Comparison of ENCODE assay signal across 8 mouse cellular contexts in genomic region chr16:13780353-13781036, GRCm38 (mm10). TPM values are rescaled to one million over a fixed set of nuclear protein-coding genes. Genes with fewer than 3 reads are reported as not detected.
DNase-seq lines count a peak whose midpoint lies in the region; ATAC-seq and TF ChIP-seq lines count a peak whose summit lies in the region.

TSS of gene Rrn3 (plus strand) at chr16:13780708.

- H3K4me3 ChIP-seq in hindbrain, embryonic 10.5 days = peak within 1 kb of the TSS; percentile 87
- peak within 1 kb of the TSS; percentile 84 for H3K4me3 ChIP-seq in lung, postnatal 0 days (ENCODE audit: low read depth, low read length)

- peak within 1 kb of the TSS; percentile 95 for H3K9ac ChIP-seq in lung, postnatal 0 days (replicated peaks; ENCODE audit: low read depth)

- DNase-seq in MN1 (ENCODE audit: low spot score) = peak; percentile 92
- DNase-seq in cerebellum, adult 9-10 months = peak; percentile 85
- DNase-seq in hindbrain, embryonic 10.5 days (ENCODE audit: low spot score) = peak; percentile 89
- peak; percentile 93 for DNase-seq in layer of hippocampus, adult 9-11 months
- peak; percentile 95 for DNase-seq in lung, postnatal 0 days (ENCODE audit: low spot score)
- DNase-seq in ovary, postnatal 14 days (ENCODE audit: low spot score) = peak; percentile 73
- peak; percentile 89 for DNase-seq in thymus, postnatal 14 days

- ATAC-seq in frontal cortex, adult (ENCODE audit: low TSS enrichment) = peak; percentile 99
- peak; percentile 100 for ATAC-seq in lung, postnatal 0 days

- H3K36me3 ChIP-seq in hindbrain, embryonic 10.5 days = peaks cover 36% of the 10 kb centered on the region
- 0 out of 2 replicates have a peak, but pooled peaks cover 8% of the 10 kb centered on the region for H3K36me3 ChIP-seq in lung, postnatal 0 days (ENCODE audit: insufficient read depth, low read length)

- H3K27ac ChIP-seq in hindbrain, embryonic 10.5 days = peak within 1 kb of the TSS; percentile 95
- peak within 1 kb of the TSS; percentile 90 for H3K27ac ChIP-seq in lung, postnatal 0 days (ENCODE audit: low read length)

- TF ChIP-seq CTCF in lung, postnatal 0 days (IDR thresholded peaks at IDR 0.05) = peak; percentile 17; the same call in 1 of the 2 replicates

- TF ChIP-seq EP300 in lung, postnatal 0 days (IDR thresholded peaks at IDR 0.05) = peak; percentile 35; the same call in 1 of the 2 replicates

- no peaks in the 10 kb centered on the region for H3K27me3 ChIP-seq in hindbrain, embryonic 10.5 days (ENCODE audit: insufficient read depth, poor library complexity, severe bottlenecking)
- no peaks in the 10 kb centered on the region for H3K27me3 ChIP-seq in lung, postnatal 0 days (replicated peaks; ENCODE audit: insufficient read depth, low read length)

- peaks cover 9% of the 10 kb centered on the region; the same call in 1 of the 2 replicates for H3K9me3 ChIP-seq in hindbrain, embryonic 10.5 days
- H3K9me3 ChIP-seq in lung, postnatal 0 days (ENCODE audit: low read length) = no peaks in the 10 kb centered on the region

- under 1% methylated on average over 57 of the region's 57 CpGs for WGBS in hindbrain, embryonic 10.5 days
- under 1% methylated on average over 55 of the region's 57 CpGs for WGBS in lung, postnatal 0 days

- H3K4me1 ChIP-seq in hindbrain, embryonic 10.5 days (replicated peaks) = peaks cover 22% of the 10 kb centered on the region
- peaks cover 11% of the 10 kb centered on the region; the same call in 1 of the 2 replicates for H3K4me1 ChIP-seq in lung, postnatal 0 days (ENCODE audit: insufficient read depth, low read depth, low read length)

- H3K4me2 ChIP-seq in lung, postnatal 0 days (replicated peaks; ENCODE audit: low read depth, low read length) = peak within 1 kb of the TSS; percentile 76

RNA-seq across cellular contexts. Expression of gene Rrn3, which starts in this region (rescaled TPM):
- 96.5 and 104 TPM in 2 replicates for polyA plus RNA-seq in hindbrain, embryonic 10.5 days (2016; fragmentation: Nextera tagmentation; extraction: Ambion mirVana)
- 28.1 TPM in 2 replicates for polyA plus RNA-seq in lung, postnatal 0 days (2015; fragmentation: Nextera tagmentation; extraction: Ambion mirVana)

Comparison
In these comparisons a context has a peak if more than half of its experiments do, and no peak if none do; other contexts are left out.
1. Peak in every context shown above with its lines: DNase-seq, ATAC-seq, H3K4me3 ChIP-seq and H3K27ac ChIP-seq.